Mouse (Mus musculus) bone marrow macrophage, adult 2 months (primary cell): Measurements from ENCODE around the gene Parp3. TPM values are rescaled to one million over a fixed set of nuclear protein-coding genes. Genes with fewer than 3 reads are reported as not detected.
"Not testable (repeated sequence)": the region's sequence is repeated elsewhere in the genome, so short reads cannot be mapped to it uniquely, and the experiment has no call there.

Experiments used
- H3K27ac ChIP-seq: 2 replicates; pipeline ENCODE4 v1.5.1; 2012; ENCODE audit warnings: low read depth, low read length; ENCODE audit not compliant: insufficient read depth
- H3K4me1 ChIP-seq: 2 replicates; pipeline ENCODE4 v1.6.1; 2012; ENCODE audit warnings: low read length; ENCODE audit not compliant: control insufficient read depth, insufficient read depth
- H3K4me3 ChIP-seq: 2 replicates; pipeline ENCODE4 v1.5.1; 2012; ENCODE audit warnings: mild to moderate bottlenecking, low read length, moderate library complexity; ENCODE audit not compliant: insufficient read depth
- CTCF ChIP-seq: IDR thresholded peaks from 2 replicates; pipeline ENCODE4 v1.5.1; 2012; ENCODE audit warnings: low read depth, mild to moderate bottlenecking, low read length, moderate library complexity
- POLR2A ChIP-seq: IDR thresholded peaks from 2 replicates; pipeline ENCODE4 v1.6.1; 2012; ENCODE audit warnings: mild to moderate bottlenecking, low read depth, low read length, borderline replicate concordance
- polyA plus RNA-seq: library from polyadenylated mRNA; stranded (reverse); fragments of >200 nt; gene quantifications from 2 replicates; pipeline ENCODE4 v1.2.4, GENCODE M21; 2012; ENCODE audit not compliant: missing spikeins, insufficient read depth, insufficient read length

Parp3 gene
- polyA plus RNA-seq: 21.0 and 22.0 TPM in 2 replicates

- Histone ChIP-seq H3K4me3 (peak within 1 kb of the TSS; percentile 71), H3K27ac (peak within 1 kb of the TSS; percentile 75), H3K4me1 (peaks cover 8% of the 10 kb centered on the region)
- TF ChIP-seq CTCF: peak; percentile 56; the same call in 1 of the 2 replicates
- no peak for TF ChIP-seq POLR2A
These were observed at the start of gene Parp3 for GRCm38 (mm10) chr9:106476924-106477484. Gene Parp3, minus strand, starts transcription at chr9:106476949.

GRCm38 (mm10) chr9:106519909-106520308 lies 43.2 kb upstream of the Parp3 start:
- TF ChIP-seq CTCF (no peak), POLR2A (no peak)
- Histone ChIP-seq H3K4me1 (no peaks in the 10 kb centered on the region), H3K4me3 (no peak overlapping the region), H3K27ac (no peak overlapping the region)

GRCm38 (mm10) chr9:106519433-106519832 lies 42.7 kb upstream of the Parp3 start:
- no peak for TF ChIP-seq CTCF
- TF ChIP-seq POLR2A: no peak
- H3K27ac ChIP-seq: no peak overlapping the region
- H3K4me1 ChIP-seq: no peaks in the 10 kb centered on the region
- H3K4me3 ChIP-seq: no peak overlapping the region

GRCm38 (mm10) chr9:106514273-106514672 lies 37.5 kb upstream of the Parp3 start, which contains the start of gene Iqcf5:
Gene Iqcf5, plus strand, starts transcription at chr9:106514573.
- Histone ChIP-seq H3K4me3 (no peak within 1 kb of the TSS), H3K27ac (no peak within 1 kb of the TSS), H3K4me1 (peaks cover 5% of the 10 kb centered on the region)
- no peak for TF ChIP-seq CTCF
- no peak for TF ChIP-seq POLR2A

- Histone ChIP-seq H3K27ac (no peak overlapping the region), H3K4me1 (peaks cover 5% of the 10 kb centered on the region), H3K4me3 (no peak overlapping the region)
- TF ChIP-seq POLR2A: no peak
- no peak for TF ChIP-seq CTCF
These were observed 36.8 kb upstream of the Parp3 start for GRCm38 (mm10) chr9:106513566-106513965.

- no peak for TF ChIP-seq POLR2A
- no peak for TF ChIP-seq CTCF
- no peak overlapping the region for H3K27ac ChIP-seq
- peaks cover 5% of the 10 kb centered on the region for H3K4me1 ChIP-seq
- H3K4me3 ChIP-seq: no peak overlapping the region
These were observed 36.1 kb upstream of the Parp3 start for GRCm38 (mm10) chr9:106512729-106513450.

- TF ChIP-seq CTCF (no peak), POLR2A (no peak)
- no peak overlapping the region for H3K27ac ChIP-seq
- H3K4me3 ChIP-seq: no peak overlapping the region
- H3K4me1 ChIP-seq: peaks cover 5% of the 10 kb centered on the region
These were observed 32.6 kb upstream of the Parp3 start for GRCm38 (mm10) chr9:106509356-106509755.

- H3K4me3 ChIP-seq: no peak overlapping the region
- H3K27ac ChIP-seq: no peak overlapping the region
- no peaks in the 10 kb centered on the region for H3K4me1 ChIP-seq
- TF ChIP-seq POLR2A (no peak), CTCF (no peak)
These were observed 27.5 kb upstream of the Parp3 start for GRCm38 (mm10) chr9:106504246-106504645.

- Histone ChIP-seq H3K4me3 (no peak overlapping the region), H3K4me1 (no peaks in the 10 kb centered on the region), H3K27ac (no peak overlapping the region)
- TF ChIP-seq POLR2A: no peak
- TF ChIP-seq CTCF: no peak
These were observed 25.1 kb upstream of the Parp3 start for GRCm38 (mm10) chr9:106501846-106502245.

- no peak for TF ChIP-seq POLR2A
- no peak for TF ChIP-seq CTCF
- Histone ChIP-seq H3K4me1 (no peaks in the 10 kb centered on the region), H3K27ac (no peak within 1 kb of the TSS), H3K4me3 (no peak within 1 kb of the TSS)
These were observed 22.9 kb upstream of the Parp3 start, which contains the start of gene Iqcf1 for GRCm38 (mm10) chr9:106499667-106500066. Gene Iqcf1, plus strand, starts transcription at chr9:106499967.

- not testable (repeated sequence) for H3K4me1 ChIP-seq, H3K4me3 ChIP-seq, H3K27ac ChIP-seq
These were observed 10.9 kb upstream of the Parp3 start for GRCm38 (mm10) chr9:106487602-106488001.
